Mouse (Mus musculus): ENCODE data around the gene Abcc3.

DNA sequence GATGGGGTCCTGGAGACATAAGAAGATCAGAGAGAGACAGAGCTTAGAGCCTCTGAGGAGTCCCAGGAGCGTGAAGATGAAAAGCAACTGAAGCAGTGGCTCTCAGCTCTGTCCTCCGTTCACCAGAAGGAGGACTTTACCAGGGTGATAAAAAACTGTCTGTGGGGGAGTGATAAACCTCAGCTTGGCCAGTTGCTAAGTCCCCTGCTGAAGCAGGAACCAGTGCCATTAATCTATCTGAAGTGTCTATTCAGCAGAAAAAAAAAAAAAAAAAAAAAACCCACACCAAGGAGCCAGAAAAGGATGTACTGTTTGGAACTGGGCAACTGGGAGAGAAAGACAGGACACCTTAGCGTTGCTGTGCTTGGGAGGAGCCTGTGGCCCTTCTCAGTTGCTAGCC lies 41.7 kb downstream of the Abcc3 start:
- TF ChIP-seq CTCF (IDR thresholded peaks at IDR 0.05; ENCODE audit: borderline replicate concordance, insufficient read depth, low read length) (no peak), POLR2A (IDR thresholded peaks at IDR 0.05; ENCODE audit: low read depth, low read length) (no peak)

Measured in embryonic fibroblast, embryonic 13.5 days (primary cell).